Mouse (Mus musculus) heart, postnatal 0 days (tissue): ENCODE measurements around the gene Nsf. TPM values are rescaled to one million over a fixed set of nuclear protein-coding genes. Genes with fewer than 3 reads are reported as not detected.

Experiments used
- ATAC-seq: fragments of 200-750 bp; cut with Nextera tagmentation; 2 replicates; pipeline ENCODE4 v1.8.0; 2017; ENCODE audit warnings: low read depth, moderate number of reproducible peaks, moderate library complexity; ENCODE audit not compliant: insufficient read depth
- DNase-seq: peaks from one replicate; pipeline ENCODE4 v3.0.0-alpha.2; 2016; ENCODE audit warnings: low spot score
- H3K27ac ChIP-seq: fragments of 300-500 bp; sonication (generic); 2 replicates; pipeline ENCODE4 v1.5.1; 2014; ENCODE audit warnings: low read depth, mild to moderate bottlenecking
- H3K27me3 ChIP-seq: fragments of 300-500 bp; sonication (generic); 2 replicates; pipeline ENCODE4 v1.6.1; 2014; ENCODE audit warnings: low read length, mixed read lengths; ENCODE audit not compliant: control insufficient read depth, insufficient read depth
- H3K36me3 ChIP-seq: fragments of 300-500 bp; sonication (generic); replicated peaks from 2 replicates; pipeline ENCODE4 v1.6.1; 2014; ENCODE audit warnings: low read length, mixed read lengths; ENCODE audit not compliant: control insufficient read depth, insufficient read depth
- H3K4me1 ChIP-seq: fragments of 300-500 bp; sonication (generic); 2 replicates; pipeline ENCODE4 v1.6.1; 2014; ENCODE audit warnings: antibody characterized with exemption; ENCODE audit not compliant: control insufficient read depth, insufficient read depth
- H3K4me2 ChIP-seq: fragments of 300-500 bp; sonication (generic); 2 replicates; pipeline ENCODE4 v1.6.1; 2014; ENCODE audit warnings: low read depth, mild to moderate bottlenecking, low read length, moderate library complexity
- H3K4me3 ChIP-seq: fragments of 300-500 bp; sonication (generic); 2 replicates; pipeline ENCODE4 v1.5.1; 2014; ENCODE audit warnings: low read depth, low read length
- H3K9ac ChIP-seq: fragments of 300-500 bp; sonication (generic); replicated peaks from 2 replicates; pipeline ENCODE4 v1.6.1; 2014; ENCODE audit warnings: low read depth, low read length, mixed read lengths
- H3K9me3 ChIP-seq: fragments of 300-500 bp; sonication (generic); replicated peaks from 2 replicates; pipeline ENCODE4 v1.6.1; 2016; ENCODE audit warnings: low read length; ENCODE audit not compliant: control insufficient read depth
- CTCF ChIP-seq: IDR thresholded peaks from 2 replicates; pipeline ENCODE4 v1.5.1; 2016; ENCODE audit warnings: antibody characterized with exemption, control low read depth, low read depth
- EP300 ChIP-seq: IDR thresholded peaks from 2 replicates; pipeline ENCODE4 v1.6.1; 2016; ENCODE audit warnings: antibody characterized with exemption, low read depth
- WGBS: fragments of 180-500 bp; shearing (Covaris S2); extraction: QIAGEN DNeasy Blood & Tissue Kit; methylation state at CpG from one replicate; pipeline ENCODE4 v1.1.7; 2014; 5-methylcytosine and 5-hydroxymethylcytosine counted together
- polyA plus RNA-seq: library from polyadenylated mRNA; unstranded; fragments of >200 nt; fragmentation: Nextera tagmentation; extraction: Ambion mirVana; gene quantifications from 2 replicates; pipeline ENCODE4 v1.2.1, GENCODE M21; 2015
- total RNA-seq: library from RNA; depleted of rRNA; stranded (reverse); fragments of >200 nt; gene quantifications from 2 replicates; pipeline ENCODE4 v1.2.3, GENCODE M21; 2014; ENCODE audit warnings: low replicate concordance

Nsf gene
- total and polyA plus RNA-seq, 2 experiments from 2014 or later = 24.9 to 25.2 TPM

DNA sequence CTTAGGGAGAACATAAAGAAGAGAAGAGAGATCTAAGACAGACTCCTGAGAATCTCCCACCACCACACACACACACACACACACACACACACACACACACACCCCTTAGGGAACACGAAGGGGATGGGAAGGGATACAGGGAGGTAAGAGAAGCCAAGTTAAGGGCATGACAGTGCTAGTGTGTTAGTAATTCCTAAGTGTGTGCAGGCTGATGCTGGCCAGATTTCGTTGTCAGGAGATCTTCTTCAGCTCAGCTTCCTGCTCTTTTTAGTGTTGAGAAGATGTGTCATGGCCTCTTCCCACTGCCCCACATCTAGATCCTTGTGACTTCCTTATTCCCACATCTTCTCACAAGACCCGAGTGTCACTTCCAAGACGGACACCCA, 52.3 kb downstream of the Nsf start:
- no peaks in the 10 kb centered on the region for H3K27me3 ChIP-seq
- DNase-seq = no peak
- H3K4me1 ChIP-seq = peaks cover 6% of the 10 kb centered on the region; the same call in 1 of the 2 replicates
- no peak overlapping the region for H3K4me3 ChIP-seq
- H3K27ac ChIP-seq = no peak overlapping the region
- 80% methylated on average over 4 of the region's 4 CpGs for WGBS
- no peak for ATAC-seq
- H3K9me3 ChIP-seq = no peaks in the 10 kb centered on the region
- no peak overlapping the region for H3K4me2 ChIP-seq
- no peak for TF ChIP-seq CTCF
- TF ChIP-seq EP300 = no peak
- peaks cover 6% of the 10 kb centered on the region; the same call in 1 of the 2 replicates for H3K36me3 ChIP-seq
- H3K9ac ChIP-seq = no peak overlapping the region

DNA sequence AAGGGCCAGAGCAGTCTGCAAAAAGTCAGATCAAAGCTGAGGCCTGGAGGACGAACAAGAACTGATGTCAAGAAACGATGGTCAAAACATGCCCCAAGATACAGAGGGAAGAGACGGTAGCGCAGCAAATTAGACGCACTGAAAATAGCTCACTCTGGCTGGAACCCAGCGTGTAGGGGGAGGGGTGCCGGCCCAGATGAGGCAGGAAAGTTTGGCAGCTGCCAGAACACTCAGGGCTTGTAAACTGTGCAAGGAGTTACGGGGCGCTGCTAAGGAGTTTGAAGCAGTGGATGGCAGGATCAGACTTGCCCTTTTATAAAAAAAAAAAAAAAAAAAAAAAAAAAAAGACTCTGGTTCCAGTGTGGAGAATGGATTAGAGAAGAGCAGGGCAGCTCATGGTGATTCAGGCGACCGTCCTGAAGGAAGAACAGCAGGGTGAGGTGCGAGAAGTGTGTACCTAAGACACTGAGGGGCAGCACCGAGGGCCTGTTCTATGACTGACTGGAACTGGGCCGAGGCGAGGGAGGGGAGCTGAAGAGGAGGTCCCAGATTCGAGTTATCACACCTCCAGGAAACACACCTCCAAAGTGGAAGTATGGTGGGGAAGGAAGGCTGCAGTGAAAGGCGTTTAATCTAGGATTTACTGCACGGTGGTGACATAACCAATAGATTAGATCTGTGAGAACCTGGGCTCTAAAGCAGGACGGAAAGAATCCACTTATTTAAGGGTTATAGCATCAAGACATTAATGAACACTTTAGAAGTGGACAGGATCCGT, 52.9 kb downstream of the Nsf start:
- H3K27me3 ChIP-seq = no peaks in the 10 kb centered on the region
- H3K4me2 ChIP-seq = peak overlapping the region; percentile 11
- ATAC-seq = no peak
- no peak overlapping the region for H3K27ac ChIP-seq
- no peak for TF ChIP-seq CTCF
- no peak for TF ChIP-seq EP300
- H3K4me3 ChIP-seq = no peak overlapping the region
- WGBS = 38% methylated on average over 20 of the region's 20 CpGs
- peaks cover 4% of the 10 kb centered on the region; the same call in 1 of the 2 replicates for H3K36me3 ChIP-seq
- peak; percentile 22 for DNase-seq
- H3K9me3 ChIP-seq = no peaks in the 10 kb centered on the region
- H3K4me1 ChIP-seq = peaks cover 6% of the 10 kb centered on the region; the same call in 1 of the 2 replicates
- no peak overlapping the region for H3K9ac ChIP-seq

DNA sequence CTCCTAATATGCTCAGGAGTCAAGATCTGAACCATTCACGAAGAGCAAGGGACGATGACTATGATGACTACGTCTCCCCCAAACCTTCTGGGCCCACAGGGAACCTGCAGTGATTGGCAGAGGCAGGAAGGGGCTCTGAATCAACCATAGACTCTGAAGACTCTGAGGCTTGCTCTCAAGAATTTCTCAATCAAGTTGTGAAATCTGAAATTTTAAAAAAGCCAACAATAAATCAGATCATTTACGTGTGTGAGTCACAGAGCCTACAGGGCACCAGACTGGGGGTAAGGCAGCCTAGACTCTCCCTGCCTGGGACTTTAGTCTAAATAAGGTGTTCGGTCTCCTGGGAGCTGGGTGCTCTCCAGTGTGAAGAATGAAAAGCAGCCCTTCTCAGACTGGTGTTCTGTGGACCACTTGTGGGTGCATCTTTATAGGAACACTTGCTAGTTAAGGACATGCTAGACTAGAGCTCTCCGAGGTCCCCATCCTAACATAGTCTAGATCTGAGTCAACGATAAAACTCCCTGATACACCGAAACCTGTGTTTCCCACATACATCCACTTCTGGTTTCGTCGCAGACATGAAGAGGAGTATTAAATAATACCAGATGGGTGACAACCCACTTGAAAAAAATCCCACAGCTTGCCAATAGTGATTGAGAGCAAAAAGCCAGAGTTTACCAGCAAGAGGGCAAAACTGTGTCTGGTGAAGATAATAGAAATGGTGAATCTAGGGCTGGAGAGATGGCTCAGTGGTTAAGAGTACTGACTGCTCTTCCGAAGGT, 56.7 kb downstream of the Nsf start:
- WGBS = 91% methylated on average over 11 of the region's 11 CpGs

DNA sequence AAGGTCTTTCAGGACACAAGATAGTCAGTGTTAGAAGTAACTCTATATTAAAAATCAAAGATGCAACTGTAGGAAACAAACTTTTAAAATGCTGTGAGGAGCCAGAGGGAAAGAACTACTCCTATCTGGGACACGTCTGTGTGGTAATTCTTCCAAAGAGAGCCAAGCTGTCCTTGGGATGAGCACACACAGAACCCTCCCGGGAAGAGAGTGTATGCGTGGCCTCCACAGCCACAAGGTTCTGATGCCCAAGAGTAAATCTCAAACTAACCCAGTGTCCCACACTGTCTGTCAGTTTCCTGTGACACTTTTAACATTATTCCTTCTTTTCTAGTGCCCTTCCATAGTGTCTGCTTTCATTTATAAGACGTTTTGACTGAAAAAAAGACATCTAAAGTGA, 57.8 kb downstream of the Nsf start:
- H3K4me2 ChIP-seq = no peak overlapping the region
- 75% methylated on average over 4 of the region's 4 CpGs for WGBS
- no peak for DNase-seq
- H3K4me3 ChIP-seq = no peak overlapping the region
- no peaks in the 10 kb centered on the region for H3K27me3 ChIP-seq
- H3K9me3 ChIP-seq = no peaks in the 10 kb centered on the region
- peaks cover 4% of the 10 kb centered on the region; the same call in 1 of the 2 replicates for H3K4me1 ChIP-seq
- H3K9ac ChIP-seq = no peak overlapping the region
- TF ChIP-seq CTCF (no peak), EP300 (no peak)
- H3K27ac ChIP-seq = no peak overlapping the region
- no peaks in the 10 kb centered on the region for H3K36me3 ChIP-seq
- ATAC-seq = no peak

More for the DNA sequence above, 56.7 kb downstream of the Nsf start:
- ATAC-seq (no peak), DNase-seq (no peak)
- Histone ChIP-seq H3K4me2 (no peak overlapping the region), H3K4me1 (peaks cover 6% of the 10 kb centered on the region; the same call in 1 of the 2 replicates), H3K9ac (no peak overlapping the region), H3K9me3 (no peaks in the 10 kb centered on the region), H3K4me3 (no peak overlapping the region), H3K27ac (no peak overlapping the region), H3K36me3 (no peaks in the 10 kb centered on the region), H3K27me3 (no peaks in the 10 kb centered on the region)
- no peak for TF ChIP-seq CTCF
- no peak for TF ChIP-seq EP300

GRCm38 (mm10) chr11:103892831-103893230, 61.0 kb downstream of the Nsf start:
- Histone ChIP-seq H3K27ac (no peak overlapping the region), H3K4me1 (no peaks in the 10 kb centered on the region), H3K27me3 (no peaks in the 10 kb centered on the region), H3K9ac (no peak overlapping the region), H3K4me2 (no peak overlapping the region), H3K36me3 (no peaks in the 10 kb centered on the region), H3K9me3 (no peaks in the 10 kb centered on the region), H3K4me3 (no peak overlapping the region)
- 82% methylated on average over 10 of the region's 10 CpGs for WGBS
- no peak for DNase-seq
- no peak for ATAC-seq
- TF ChIP-seq CTCF (no peak), EP300 (no peak)
